Mouse (Mus musculus): ENCODE measurements around the gene Cdk5r2.
A peak's percentile ranks its signal among the peaks of the same experiment; 100 is the strongest.
"Not testable (repeated sequence)": the region's sequence is repeated elsewhere in the genome, so short reads cannot be mapped to it uniquely, and the experiment has no call there.

Cdk5r2 gene

DNA sequence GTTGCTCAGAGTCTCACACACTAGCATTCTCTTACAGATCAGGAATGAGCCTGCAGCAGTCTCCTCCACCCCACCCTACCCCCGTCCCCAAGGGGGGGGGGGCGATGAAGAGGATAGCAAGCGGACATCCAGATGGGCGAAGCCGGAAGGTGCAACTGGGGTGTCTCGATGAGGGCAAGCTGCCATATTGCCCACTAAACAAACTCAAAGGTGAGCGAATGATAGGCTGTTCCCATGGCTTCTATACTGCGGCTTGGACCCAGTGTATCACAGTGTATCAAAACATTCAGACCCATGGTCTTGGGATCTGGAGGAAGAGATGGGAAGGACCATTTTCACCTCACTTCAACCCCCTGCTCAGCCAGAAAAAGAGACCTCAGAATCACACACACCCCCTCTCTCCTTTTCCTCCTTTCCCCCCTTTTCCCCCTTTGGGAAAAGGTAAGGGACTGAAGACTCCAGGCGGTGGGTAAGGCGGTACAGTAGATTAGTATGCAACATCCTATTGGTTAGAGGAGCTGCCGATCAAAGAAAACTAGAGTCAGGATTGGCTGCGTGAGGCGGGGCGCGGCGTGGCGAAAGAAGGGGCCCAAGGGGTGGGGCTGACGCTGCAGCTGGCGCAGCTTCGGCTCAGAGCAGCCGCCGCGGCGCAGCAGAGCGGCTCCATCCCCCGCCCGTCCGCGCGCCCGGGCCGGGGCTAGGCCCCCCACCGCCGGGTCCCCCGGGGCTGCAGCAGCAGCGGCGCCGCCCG lies at the start of gene Cdk5r2:
Gene Cdk5r2 (plus strand): TSS at position 629 of the 751 bp plus-strand sequence.
- DNase-seq (ENCODE audit: low read depth): peak; percentile 48

DNA sequence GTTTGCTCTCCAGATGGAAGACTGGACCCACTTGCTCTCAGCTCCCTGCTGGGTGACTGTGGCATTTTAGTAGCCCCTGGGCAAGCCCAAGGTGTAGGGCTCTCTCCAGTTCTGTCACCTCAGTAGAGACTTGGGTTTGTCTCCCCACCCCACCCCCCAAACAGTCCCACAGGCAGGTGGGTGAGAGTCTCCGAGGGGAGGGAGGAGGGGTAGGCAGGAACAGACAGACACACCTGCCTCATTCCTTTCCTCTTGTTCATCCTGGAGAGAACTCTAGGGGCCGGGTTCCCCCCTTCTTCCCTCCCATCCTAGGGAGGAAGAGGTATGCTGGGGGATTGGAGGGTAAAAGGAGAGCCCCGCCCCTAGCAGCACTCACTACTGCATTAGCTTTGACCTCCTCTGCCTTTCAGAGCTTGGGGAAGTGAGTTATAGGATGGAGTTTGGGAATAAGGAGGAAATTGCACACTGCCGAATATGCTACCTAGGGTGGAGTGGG lies 49.3 kb upstream of the Cdk5r2 start:
- no peak for DNase-seq (ENCODE audit: low read depth)

DNA sequence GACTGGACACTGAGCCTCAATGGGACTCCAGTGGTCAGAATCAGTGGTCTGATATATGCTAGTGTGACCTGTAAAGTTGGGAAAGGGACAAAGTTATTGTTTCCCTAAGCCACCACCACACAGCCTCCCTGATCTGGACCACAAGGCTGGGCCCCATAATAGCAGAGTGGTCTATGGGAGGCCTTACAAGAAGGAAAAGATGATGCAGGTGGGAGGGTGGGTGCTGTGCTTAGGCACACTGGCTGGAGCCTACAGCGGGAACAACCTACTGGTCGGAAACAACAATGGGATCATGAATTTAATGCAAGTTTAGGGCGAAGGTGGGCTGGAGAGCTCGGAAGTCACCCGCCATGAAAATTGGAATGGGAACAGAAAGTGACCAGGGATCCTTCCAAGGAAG lies 48.9 kb upstream of the Cdk5r2 start:
- no peak for DNase-seq (ENCODE audit: low read depth)

- DNase-seq (ENCODE audit: low read depth): no peak
These were observed 48.1 kb upstream of the Cdk5r2 start for GRCm38 (mm10) chr1:74806360-74807311.

DNA sequence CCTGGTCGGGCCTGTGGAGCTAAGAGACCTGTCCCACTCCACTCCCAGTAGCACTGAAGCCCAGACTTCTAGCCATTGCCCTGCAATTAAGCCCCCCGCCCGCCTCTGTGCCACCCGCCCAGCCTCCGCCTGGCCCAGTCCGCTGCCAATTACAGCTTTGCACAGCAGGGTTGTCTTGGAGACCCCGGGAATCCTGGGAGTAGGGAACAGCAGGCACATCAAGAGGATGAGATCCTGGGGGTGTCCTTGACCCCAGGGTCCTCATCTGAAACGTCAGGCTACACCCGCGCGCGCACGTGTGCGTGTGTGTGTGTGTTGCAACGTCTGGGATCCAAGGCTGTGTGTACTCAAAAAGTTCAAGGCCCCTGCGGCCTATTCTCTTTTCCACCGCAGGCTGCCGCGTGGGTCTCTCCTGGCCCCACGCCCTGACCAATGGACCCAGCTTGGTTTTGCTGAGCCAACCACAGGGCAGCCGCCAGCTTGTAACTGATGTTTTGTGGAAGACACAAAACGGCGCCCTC lies 47.1 kb upstream of the Cdk5r2 start:
- no peak for DNase-seq (ENCODE audit: low read depth)

GRCm38 (mm10) chr1:74808078-74808477 lies 46.7 kb upstream of the Cdk5r2 start:
- DNase-seq (ENCODE audit: low read depth): peak; percentile 69

- DNase-seq (ENCODE audit: low read depth): no peak
These were observed 45.7 kb upstream of the Cdk5r2 start for GRCm38 (mm10) chr1:74809007-74809406.

GRCm38 (mm10) chr1:74814931-74815647 lies 39.6 kb upstream of the Cdk5r2 start:
- no peak for DNase-seq (ENCODE audit: low read depth)

- not testable (repeated sequence) for DNase-seq (ENCODE audit: low read depth)
These were observed 38.8 kb upstream of the Cdk5r2 start for GRCm38 (mm10) chr1:74815965-74816364.

- DNase-seq (ENCODE audit: low read depth): peak; percentile 75
These were observed 38.0 kb upstream of the Cdk5r2 start for GRCm38 (mm10) chr1:74816612-74817199.

- DNase-seq (ENCODE audit: low read depth): no peak
These were observed 37.5 kb upstream of the Cdk5r2 start for GRCm38 (mm10) chr1:74817219-74817618.

DNA sequence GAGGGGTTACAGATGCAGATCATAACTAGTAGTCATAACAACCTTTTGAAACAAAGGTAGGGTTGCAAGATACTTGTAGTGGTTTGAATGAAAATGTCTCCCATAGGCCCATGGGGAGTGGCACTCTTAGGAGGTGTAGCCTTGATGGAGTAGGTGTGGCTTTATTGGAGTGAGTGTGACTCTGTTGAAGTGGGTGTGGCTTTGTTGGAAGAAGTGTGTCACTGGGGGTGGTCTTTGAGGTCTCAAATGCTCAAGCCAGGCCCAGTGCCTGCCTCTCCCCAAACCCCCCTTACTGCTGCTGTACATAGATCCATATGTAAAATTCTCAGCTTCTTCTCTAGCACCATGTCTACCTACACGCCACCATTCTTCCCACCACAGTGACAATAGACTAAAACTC lies 36.2 kb upstream of the Cdk5r2 start:
- no peak for DNase-seq (ENCODE audit: low read depth)

- DNase-seq (ENCODE audit: low read depth): not testable (repeated sequence)
These were observed 31.1 kb upstream of the Cdk5r2 start for GRCm38 (mm10) chr1:74823598-74823997.

DNA sequence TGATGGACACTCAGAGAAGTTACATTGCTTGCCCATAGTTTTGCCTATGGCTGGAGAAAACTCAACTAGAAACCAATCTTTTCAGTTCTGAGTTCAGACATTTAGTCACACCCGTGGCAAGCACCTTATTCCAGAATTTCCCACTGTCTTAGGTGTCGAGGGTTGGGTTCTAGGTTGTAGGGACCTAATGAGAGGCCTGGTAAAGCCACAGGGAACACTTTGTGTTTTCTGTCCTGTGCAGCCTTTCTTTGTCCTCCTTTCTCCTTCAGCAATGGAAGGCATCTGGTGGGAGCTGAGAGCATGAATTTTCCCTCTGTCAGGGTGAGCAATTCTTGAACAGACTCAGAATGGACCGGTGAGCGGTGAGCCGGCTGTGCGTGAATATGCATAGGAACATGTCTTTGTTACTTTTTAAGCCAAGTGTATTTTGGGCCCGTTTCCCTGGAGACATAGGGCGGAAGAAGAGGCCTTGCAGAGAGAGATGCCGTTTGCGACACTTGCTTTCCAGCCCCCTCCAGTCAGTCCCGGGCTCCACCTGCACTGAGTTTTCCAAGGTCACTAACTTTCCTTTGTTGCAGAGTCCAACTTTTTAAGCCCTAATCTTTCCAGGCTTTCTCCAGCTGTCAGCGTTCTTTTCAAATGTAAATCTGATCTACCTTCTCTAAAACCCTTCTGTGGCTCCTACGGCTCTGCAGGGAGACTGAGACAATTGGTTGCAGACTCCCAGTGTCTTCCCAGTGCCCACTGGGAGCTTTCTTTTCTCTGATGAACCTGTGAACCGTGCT lies 30.0 kb upstream of the Cdk5r2 start:
- DNase-seq (ENCODE audit: low read depth): no peak

DNA sequence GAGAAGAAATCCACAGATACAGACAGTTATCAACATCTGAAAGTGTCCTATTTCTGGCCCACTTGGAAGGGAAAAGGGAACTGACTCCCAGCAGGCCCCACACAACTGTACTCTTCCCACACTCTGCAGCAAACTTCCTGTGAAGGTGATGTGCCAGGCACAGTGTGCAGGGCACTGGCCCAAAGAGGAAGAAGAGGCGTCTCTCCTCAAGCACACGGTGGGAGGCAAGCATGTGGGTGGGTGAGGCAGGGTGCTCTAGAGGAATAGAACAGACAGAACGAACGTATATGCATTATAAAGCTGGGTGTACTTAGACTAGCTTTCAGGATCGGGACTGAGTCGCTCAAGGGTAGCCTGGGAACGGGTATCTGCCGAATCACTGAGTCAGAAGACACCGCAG lies 24.7 kb upstream of the Cdk5r2 start:
- no peak for DNase-seq (ENCODE audit: low read depth)

GRCm38 (mm10) chr1:74833255-74833654 lies 21.5 kb upstream of the Cdk5r2 start:
- DNase-seq (ENCODE audit: low read depth): no peak

DNA sequence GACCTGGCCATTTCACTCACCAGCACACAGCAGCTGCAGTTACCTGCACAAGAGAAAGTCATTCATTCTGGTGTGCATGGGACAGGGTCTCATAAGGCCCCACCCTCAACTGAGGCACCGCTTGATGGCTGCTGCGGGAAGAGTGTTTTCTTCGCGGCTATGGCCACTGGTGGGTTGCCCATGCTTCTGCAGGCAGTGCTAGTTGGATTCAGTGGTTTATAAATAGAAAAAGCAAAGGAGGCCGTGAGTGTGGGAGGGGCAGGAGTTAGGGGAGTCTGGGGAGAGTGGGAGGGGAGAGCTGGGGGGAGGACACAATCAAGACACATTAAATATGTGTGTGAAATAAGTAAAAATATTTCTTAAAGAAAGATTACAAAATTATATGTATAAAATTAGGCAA lies 11.6 kb upstream of the Cdk5r2 start:
- no peak for DNase-seq (ENCODE audit: low read depth)

DNA sequence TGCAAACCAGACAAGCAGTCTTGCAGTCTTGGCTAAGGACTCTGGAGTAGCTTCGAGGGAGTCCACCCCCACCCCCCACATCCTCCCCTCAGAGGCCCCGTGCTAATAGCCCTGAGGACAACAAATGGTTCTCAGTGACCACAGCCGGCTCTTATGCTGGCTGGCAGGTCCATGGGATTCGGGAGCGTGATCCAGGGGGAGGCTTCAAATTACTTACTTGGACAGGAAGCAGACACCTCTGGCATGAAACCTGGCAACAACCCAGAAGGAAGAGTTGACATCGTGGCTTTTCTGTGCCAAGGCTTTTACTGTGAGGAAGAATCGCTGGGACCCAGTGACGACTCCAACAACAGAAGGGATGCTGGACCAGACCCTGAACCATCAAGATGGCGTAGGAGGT lies 8.4 kb upstream of the Cdk5r2 start:
- no peak for DNase-seq (ENCODE audit: low read depth)

- no peak for DNase-seq (ENCODE audit: low read depth)
These were observed 5.8 kb upstream of the Cdk5r2 start for GRCm38 (mm10) chr1:74848946-74849345.

- DNase-seq (ENCODE audit: low read depth): no peak
These were observed 4.5 kb upstream of the Cdk5r2 start for GRCm38 (mm10) chr1:74850251-74850650.

Data from c-Kit-positive CD71-positive TER-119-negative erythroid progenitor cells, embryonic 14.5 days (primary cell).